Mouse (Mus musculus) cerebellum, adult 2 months (tissue): ENCODE results near the gene Chtf18.

Experiments used
- CTCF ChIP-seq: fragments of 200-500 bp; IDR thresholded peaks from 2 replicates; pipeline ENCODE4 v1.5.1; 2011; ENCODE audit warnings: low read depth, mild to moderate bottlenecking, control low read depth, low read length, moderate library complexity, borderline replicate concordance; ENCODE audit not compliant: insufficient read depth
- POLR2A ChIP-seq: fragments of 200-500 bp; IDR thresholded peaks from 2 replicates; pipeline ENCODE4 v1.6.1; 2011; ENCODE audit warnings: low read length, control low read depth, borderline replicate concordance; ENCODE audit not compliant: insufficient read depth

DNA sequence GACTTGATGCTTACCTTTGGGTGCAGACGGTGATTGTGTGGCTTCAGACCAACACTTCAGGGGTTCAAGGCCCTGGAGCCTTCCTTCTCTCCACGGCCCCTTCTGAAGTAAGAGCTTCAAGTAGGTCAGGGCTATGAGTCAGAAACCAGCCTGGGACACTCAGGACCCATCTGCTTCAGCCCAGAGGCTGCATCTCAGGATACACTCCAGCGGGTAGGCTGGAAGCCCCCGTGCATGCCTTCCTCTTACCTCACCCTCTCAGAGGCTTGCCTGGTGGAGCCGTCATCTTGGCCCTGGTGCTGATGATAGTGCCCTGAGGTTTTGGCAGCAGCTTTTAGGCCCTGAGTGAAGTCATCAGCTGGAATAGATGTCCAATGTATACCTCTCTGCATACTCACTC, 8.0 kb upstream of the Chtf18 start:
- TF ChIP-seq POLR2A (no peak), CTCF (no peak)
